Mouse (Mus musculus): ENCODE measurements around the gene Asb2.
A peak's percentile ranks its signal among the peaks of the same experiment; 100 is the strongest.

The Asb2 gene

GRCm38 (mm10) chr12:103361539-103362307, 5.9 kb upstream of the Asb2 start:
- DNase-seq (ENCODE audit: low read depth, low spot score), result no peak

- DNase-seq (ENCODE audit: low read depth, low spot score), result no peak
Measured at GRCm38 (mm10) chr12:103360812-103361211, 5.0 kb upstream of the Asb2 start.

GRCm38 (mm10) chr12:103358951-103359801, 3.4 kb upstream of the Asb2 start:
- peak; percentile 39 for DNase-seq (ENCODE audit: low read depth, low spot score)

GRCm38 (mm10) chr12:103358216-103358615, 2.4 kb upstream of the Asb2 start:
- peak; percentile 40 for DNase-seq (ENCODE audit: low read depth, low spot score)

- peak; percentile 69 for DNase-seq (ENCODE audit: low read depth, low spot score)
Measured at GRCm38 (mm10) chr12:103356415-103356748, 581 bp upstream of the Asb2 start.

- DNase-seq (ENCODE audit: low read depth, low spot score), result peak; percentile 86
Measured at GRCm38 (mm10) chr12:103353538-103353937, 2.3 kb downstream of the Asb2 start.

- no peak for DNase-seq (ENCODE audit: low read depth, low spot score)
Measured at GRCm38 (mm10) chr12:103352735-103353134, 3.1 kb downstream of the Asb2 start.

- DNase-seq (ENCODE audit: low read depth, low spot score), result peak; percentile 92
Measured at GRCm38 (mm10) chr12:103348506-103348905, 7.3 kb downstream of the Asb2 start.

GRCm38 (mm10) chr12:103347406-103347805, 8.4 kb downstream of the Asb2 start:
- DNase-seq (ENCODE audit: low read depth, low spot score), result no peak

GRCm38 (mm10) chr12:103346945-103347344, 8.9 kb downstream of the Asb2 start:
- peak; percentile 87 for DNase-seq (ENCODE audit: low read depth, low spot score)

- DNase-seq (ENCODE audit: low read depth, low spot score), result no peak
Measured at GRCm38 (mm10) chr12:103344934-103345333, 10.9 kb downstream of the Asb2 start.

GRCm38 (mm10) chr12:103343456-103343855, 12.3 kb downstream of the Asb2 start:
- DNase-seq (ENCODE audit: low read depth, low spot score), result peak; percentile 58

- DNase-seq (ENCODE audit: low read depth, low spot score), result no peak
Measured at GRCm38 (mm10) chr12:103341212-103341611, 14.6 kb downstream of the Asb2 start.

- DNase-seq (ENCODE audit: low read depth, low spot score), result no peak
Measured at GRCm38 (mm10) chr12:103338162-103338798, 17.5 kb downstream of the Asb2 start.

- no peak for DNase-seq (ENCODE audit: low read depth, low spot score)
Measured at GRCm38 (mm10) chr12:103336766-103337165, 19.0 kb downstream of the Asb2 start.

GRCm38 (mm10) chr12:103333426-103333825, 22.4 kb downstream of the Asb2 start:
- DNase-seq (ENCODE audit: low read depth, low spot score), result no peak

GRCm38 (mm10) chr12:103332879-103333278, 22.9 kb downstream of the Asb2 start:
- no peak for DNase-seq (ENCODE audit: low read depth, low spot score)

GRCm38 (mm10) chr12:103331491-103331890, 24.3 kb downstream of the Asb2 start:
- DNase-seq (ENCODE audit: low read depth, low spot score), result no peak

- DNase-seq (ENCODE audit: low read depth, low spot score), result no peak
Measured at GRCm38 (mm10) chr12:103328448-103329191, 27.2 kb downstream of the Asb2 start.

- no peak for DNase-seq (ENCODE audit: low read depth, low spot score)
Measured at GRCm38 (mm10) chr12:103327107-103327506, 28.7 kb downstream of the Asb2 start.

- no peak for DNase-seq (ENCODE audit: low read depth, low spot score)
Measured at GRCm38 (mm10) chr12:103326569-103326968, 29.2 kb downstream of the Asb2 start.
